Mouse (Mus musculus): ENCODE measurements around the gene Myl3. TPM values are rescaled to one million over a fixed set of nuclear protein-coding genes. Genes with fewer than 3 reads are reported as not detected.

Gene Myl3
- polyA plus RNA-seq, 1 experiment from 2014 or later = 13.8 TPM

DNA sequence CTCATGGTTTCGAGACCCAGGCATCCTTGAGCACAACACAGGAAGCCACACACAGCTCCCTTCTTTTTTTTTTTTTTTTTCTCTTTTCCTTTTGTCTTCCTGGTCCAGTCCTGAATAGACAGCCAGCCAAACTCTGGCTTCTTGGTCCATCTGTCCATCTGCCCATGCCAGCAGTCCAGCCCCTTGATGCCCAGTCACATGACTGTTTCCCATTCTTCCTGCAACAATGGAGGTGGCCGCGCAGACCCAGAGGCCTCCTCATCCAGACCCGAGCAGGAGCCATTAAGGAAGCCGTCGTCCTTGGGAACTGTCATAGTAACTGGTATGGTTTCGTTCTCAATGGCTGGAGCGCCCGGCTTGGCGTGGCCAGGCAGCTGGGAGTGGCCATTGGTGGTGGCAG lies 19.6 kb upstream of the Myl3 start:
- Histone ChIP-seq H3K27me3 (replicated peaks; ENCODE audit: insufficient read depth, low read length) (no peaks in the 10 kb centered on the region), H3K9me3 (ENCODE audit: low read length) (no peaks in the 10 kb centered on the region), H3K9ac (replicated peaks; ENCODE audit: low read depth) (no peak overlapping the region), H3K4me3 (ENCODE audit: low read depth, low read length) (no peak overlapping the region), H3K4me1 (ENCODE audit: insufficient read depth, low read depth, low read length) (no peaks in the 10 kb centered on the region), H3K4me2 (replicated peaks; ENCODE audit: low read depth, low read length) (no peak overlapping the region), H3K36me3 (ENCODE audit: insufficient read depth, low read length) (no peaks in the 10 kb centered on the region), H3K27ac (ENCODE audit: low read length) (no peak overlapping the region)
- WGBS = 86% methylated on average over 10 of the region's 10 CpGs
- no peak for ATAC-seq
- TF ChIP-seq CTCF (IDR thresholded peaks at IDR 0.05) (no peak), EP300 (IDR thresholded peaks at IDR 0.05) (no peak)
- DNase-seq (ENCODE audit: low spot score) = no peak

DNA sequence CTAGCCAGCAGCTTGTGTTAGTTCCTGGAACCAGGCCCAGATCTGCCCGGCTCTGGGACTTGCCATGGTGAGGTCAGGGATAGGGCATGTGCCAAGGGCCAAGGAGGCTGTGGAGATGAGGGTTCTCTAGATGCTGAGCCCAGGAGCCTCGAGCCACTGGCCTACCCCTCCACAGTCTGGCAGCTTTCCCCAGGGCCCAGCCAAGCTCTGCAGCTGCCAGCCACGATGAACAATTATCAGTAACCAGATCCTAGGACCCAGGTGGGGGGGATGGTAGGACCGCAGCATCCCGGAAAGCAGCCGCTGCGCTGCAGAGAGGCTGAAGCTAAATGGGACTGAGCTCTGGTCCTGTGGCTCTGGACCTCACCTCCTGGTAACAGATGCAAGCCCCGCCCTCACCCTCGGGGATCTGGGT lies 15.9 kb upstream of the Myl3 start:
- Histone ChIP-seq H3K27me3 (replicated peaks; ENCODE audit: insufficient read depth, low read length) (no peaks in the 10 kb centered on the region), H3K4me3 (ENCODE audit: low read depth, low read length) (no peak overlapping the region), H3K4me2 (replicated peaks; ENCODE audit: low read depth, low read length) (no peak overlapping the region), H3K4me1 (ENCODE audit: insufficient read depth, low read depth, low read length) (no peaks in the 10 kb centered on the region), H3K36me3 (ENCODE audit: insufficient read depth, low read length) (no peaks in the 10 kb centered on the region), H3K9me3 (ENCODE audit: low read length) (no peaks in the 10 kb centered on the region), H3K9ac (replicated peaks; ENCODE audit: low read depth) (no peak overlapping the region), H3K27ac (ENCODE audit: low read length) (no peak overlapping the region)
- no peak for DNase-seq (ENCODE audit: low spot score)
- 28% methylated on average over 9 of the region's 9 CpGs for WGBS
- no peak for ATAC-seq
- no peak for TF ChIP-seq EP300 (IDR thresholded peaks at IDR 0.05)
- TF ChIP-seq CTCF (IDR thresholded peaks at IDR 0.05) = no peak

- Histone ChIP-seq H3K27me3 (replicated peaks; ENCODE audit: insufficient read depth, low read length) (no peaks in the 10 kb centered on the region), H3K4me3 (ENCODE audit: low read depth, low read length) (no peak overlapping the region), H3K9ac (replicated peaks; ENCODE audit: low read depth) (no peak overlapping the region), H3K36me3 (ENCODE audit: insufficient read depth, low read length) (no peaks in the 10 kb centered on the region), H3K27ac (ENCODE audit: low read length) (no peak overlapping the region), H3K9me3 (ENCODE audit: low read length) (no peaks in the 10 kb centered on the region), H3K4me2 (replicated peaks; ENCODE audit: low read depth, low read length) (no peak overlapping the region), H3K4me1 (ENCODE audit: insufficient read depth, low read depth, low read length) (no peaks in the 10 kb centered on the region)
- no peak for DNase-seq (ENCODE audit: low spot score)
- no peak for ATAC-seq
- TF ChIP-seq CTCF (IDR thresholded peaks at IDR 0.05) = no peak
- TF ChIP-seq EP300 (IDR thresholded peaks at IDR 0.05) = no peak
- WGBS = 44% methylated on average over 29 of the region's 33 CpGs
These were observed 14.8 kb upstream of the Myl3 start for GRCm38 (mm10) chr9:110726867-110727266.

- Histone ChIP-seq H3K9me3 (ENCODE audit: low read length) (no peaks in the 10 kb centered on the region), H3K4me3 (ENCODE audit: low read depth, low read length) (no peak overlapping the region), H3K4me1 (ENCODE audit: insufficient read depth, low read depth, low read length) (peaks cover 6% of the 10 kb centered on the region; the same call in 1 of the 2 replicates), H3K36me3 (ENCODE audit: insufficient read depth, low read length) (no peaks in the 10 kb centered on the region), H3K27me3 (replicated peaks; ENCODE audit: insufficient read depth, low read length) (0 out of 2 replicates have a peak, but pooled peaks cover 5% of the 10 kb centered on the region), H3K27ac (ENCODE audit: low read length) (no peak overlapping the region), H3K4me2 (replicated peaks; ENCODE audit: low read depth, low read length) (no peak overlapping the region), H3K9ac (replicated peaks; ENCODE audit: low read depth) (no peak overlapping the region)
- TF ChIP-seq CTCF (IDR thresholded peaks at IDR 0.05) (peak; percentile 73), EP300 (IDR thresholded peaks at IDR 0.05) (no peak)
- no peak for ATAC-seq
- DNase-seq (ENCODE audit: low spot score) = peak; percentile 39
- 23% methylated on average over 8 of the region's 8 CpGs for WGBS
These were observed 11.8 kb upstream of the Myl3 start for GRCm38 (mm10) chr9:110729841-110730240.

- no peak overlapping the region for H3K4me2 ChIP-seq (replicated peaks; ENCODE audit: low read depth, low read length)
- H3K27me3 ChIP-seq (replicated peaks; ENCODE audit: insufficient read depth, low read length) = 0 out of 2 replicates have a peak, but pooled peaks cover 13% of the 10 kb centered on the region
- WGBS = 67% methylated on average over 4 of the region's 4 CpGs
- DNase-seq (ENCODE audit: low spot score) = no peak
- peaks cover 6% of the 10 kb centered on the region; the same call in 1 of the 2 replicates for H3K4me1 ChIP-seq (ENCODE audit: insufficient read depth, low read depth, low read length)
- no peaks in the 10 kb centered on the region for H3K9me3 ChIP-seq (ENCODE audit: low read length)
- no peak overlapping the region for H3K4me3 ChIP-seq (ENCODE audit: low read depth, low read length)
- H3K36me3 ChIP-seq (ENCODE audit: insufficient read depth, low read length) = no peaks in the 10 kb centered on the region
- TF ChIP-seq EP300 (IDR thresholded peaks at IDR 0.05) (no peak), CTCF (IDR thresholded peaks at IDR 0.05) (no peak)
- H3K9ac ChIP-seq (replicated peaks; ENCODE audit: low read depth) = no peak overlapping the region
- no peak overlapping the region for H3K27ac ChIP-seq (ENCODE audit: low read length)
- no peak for ATAC-seq
These were observed 9.8 kb upstream of the Myl3 start for GRCm38 (mm10) chr9:110731859-110732258.

DNA sequence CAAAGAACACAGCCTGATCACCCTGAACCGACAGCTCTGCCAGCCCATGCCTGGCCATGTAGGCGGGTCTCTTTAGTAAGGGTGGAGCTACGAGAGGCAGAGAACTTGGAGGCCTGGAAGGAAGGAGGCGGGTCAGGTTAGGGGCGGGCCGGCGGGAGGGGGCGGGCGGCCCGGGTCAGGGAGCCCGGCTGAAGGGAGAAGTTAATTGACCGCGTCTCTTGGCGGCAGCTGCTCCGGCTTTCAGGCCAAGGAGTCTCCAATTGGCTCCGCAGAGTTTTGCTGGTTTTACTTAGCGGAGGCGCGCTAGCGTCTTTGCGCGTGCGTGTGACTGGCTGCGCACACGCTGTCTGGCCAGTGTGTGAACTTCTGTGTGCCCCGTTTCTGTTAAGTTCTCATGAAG lies 9.0 kb upstream of the Myl3 start:
- peak overlapping the region; percentile 29 for H3K4me3 ChIP-seq (ENCODE audit: low read depth, low read length)
- WGBS = 1% methylated on average over 26 of the region's 26 CpGs
- ATAC-seq = peak; percentile 98
- no peaks in the 10 kb centered on the region for H3K36me3 ChIP-seq (ENCODE audit: insufficient read depth, low read length)
- peak overlapping the region; percentile 63 for H3K4me2 ChIP-seq (replicated peaks; ENCODE audit: low read depth, low read length)
- TF ChIP-seq CTCF (IDR thresholded peaks at IDR 0.05) (no peak), EP300 (IDR thresholded peaks at IDR 0.05) (no peak)
- H3K4me1 ChIP-seq (ENCODE audit: insufficient read depth, low read depth, low read length) = peaks cover 6% of the 10 kb centered on the region; the same call in 1 of the 2 replicates
- 0 out of 2 replicates have a peak, but pooled peaks cover 13% of the 10 kb centered on the region for H3K27me3 ChIP-seq (replicated peaks; ENCODE audit: insufficient read depth, low read length)
- peak overlapping the region; percentile 54; the same call in 1 of the 2 replicates for H3K27ac ChIP-seq (ENCODE audit: low read length)
- H3K9me3 ChIP-seq (ENCODE audit: low read length) = no peaks in the 10 kb centered on the region
- no peak overlapping the region for H3K9ac ChIP-seq (replicated peaks; ENCODE audit: low read depth)
- DNase-seq (ENCODE audit: low spot score) = peak; percentile 96

- Histone ChIP-seq H3K27ac (ENCODE audit: low read length) (peak overlapping the region; percentile 54), H3K4me3 (ENCODE audit: low read depth, low read length) (peak overlapping the region; percentile 29), H3K4me2 (replicated peaks; ENCODE audit: low read depth, low read length) (peak overlapping the region; percentile 63), H3K9ac (replicated peaks; ENCODE audit: low read depth) (no peak overlapping the region), H3K27me3 (replicated peaks; ENCODE audit: insufficient read depth, low read length) (0 out of 2 replicates have a peak, but pooled peaks cover 13% of the 10 kb centered on the region), H3K9me3 (ENCODE audit: low read length) (no peaks in the 10 kb centered on the region), H3K4me1 (ENCODE audit: insufficient read depth, low read depth, low read length) (peaks cover 6% of the 10 kb centered on the region; the same call in 1 of the 2 replicates), H3K36me3 (ENCODE audit: insufficient read depth, low read length) (no peaks in the 10 kb centered on the region)
- no peak for TF ChIP-seq EP300 (IDR thresholded peaks at IDR 0.05)
- TF ChIP-seq CTCF (IDR thresholded peaks at IDR 0.05) = no peak
- 5% methylated on average over 8 of the region's 8 CpGs for WGBS
- no peak for DNase-seq (ENCODE audit: low spot score)
- ATAC-seq = no peak
These were observed 8.6 kb upstream of the Myl3 start for GRCm38 (mm10) chr9:110733102-110733501.
